In genomic region chr5:80005470-80005869, GRCm38 (mm10) we compare ENCODE assay signal across 23 mouse cellular contexts.
"Had no signal": no experiment of that assay in that cellular context is flagged by ENCODE, and none has a peak within 500 bp of the region (broad histone marks: within the 10 kb centered on the region; RNA-seq: fewer than 3 reads in every experiment).

No protein-coding gene starts in this region.

- H3K4me3 ChIP-seq: gastrocnemius, adult 2 months; heart, embryonic 10.5 days; heart, embryonic 12.5 days; hindbrain, embryonic 10.5 days; hindbrain, embryonic 12.5 days; intestine, embryonic 15.5 days; left cerebral cortex, adult 2 months; limb, embryonic 10.5 days; limb, embryonic 12.5 days; liver, embryonic 13.5 days; liver, embryonic 15.5 days had no signal

- DNase-seq: gastrocnemius, adult 2 months; gastrocnemius, postnatal 10 days; gastrocnemius, postnatal 25 days; heart, adult 18-20 months; heart, postnatal 10 days; heart, postnatal 4 days; kidney, adult 18-20 months; kidney, adult 8-10 months; kidney, postnatal 10 days; kidney, postnatal 25 days; kidney, postnatal 4 days; liver; liver, embryonic 13.5 days had no signal

- H3K27ac ChIP-seq: gastrocnemius, adult 2 months; heart, embryonic 10.5 days; hindbrain, embryonic 10.5 days; hindbrain, embryonic 12.5 days; hindbrain, embryonic 14.5 days; intestine, embryonic 15.5 days; left cerebral cortex, adult 2 months; limb, embryonic 10.5 days; limb, embryonic 12.5 days; liver, embryonic 13.5 days; liver, embryonic 15.5 days had no signal
